Mouse (Mus musculus) hematopoietic stem cell, adult 5-6 weeks (primary cell): Measurements from ENCODE around the gene Rtl1. TPM values are rescaled to one million over a fixed set of nuclear protein-coding genes. Genes with fewer than 3 reads are reported as not detected.

Experiments used
- ATAC-seq, 2 experiments: fragments of 125-278 bp in 1 of 2; replicated peaks in 1 of 2; 2 replicates each; pipeline ENCODE4 v1.8.0; 2016 to 2017; ENCODE audit warnings: inconsistent platforms in 2 of 2, mild to moderate bottlenecking in 2 of 2, moderate number of reproducible peaks in 2 of 2, low read depth in 1 of 2, moderate TSS enrichment in 1 of 2; ENCODE audit not compliant: low FRiP score in 2 of 2, poor library complexity in 2 of 2, severe bottlenecking in 2 of 2, insufficient read depth in 1 of 2, low TSS enrichment in 1 of 2
- total RNA-seq: library from RNA; stranded (forward); fragments of 172-1452, 232-1000 nt; gene quantifications from 2 replicates; pipeline ENCODE4 v1.2.3, GENCODE M21; 2017

Rtl1 gene
- total RNA-seq, 1 experiment from 2014 or later, result not detected

GRCm38 (mm10) chr12:109542011-109542410 lies 58.1 kb downstream of the Rtl1 start:
- no peak for ATAC-seq

DNA sequence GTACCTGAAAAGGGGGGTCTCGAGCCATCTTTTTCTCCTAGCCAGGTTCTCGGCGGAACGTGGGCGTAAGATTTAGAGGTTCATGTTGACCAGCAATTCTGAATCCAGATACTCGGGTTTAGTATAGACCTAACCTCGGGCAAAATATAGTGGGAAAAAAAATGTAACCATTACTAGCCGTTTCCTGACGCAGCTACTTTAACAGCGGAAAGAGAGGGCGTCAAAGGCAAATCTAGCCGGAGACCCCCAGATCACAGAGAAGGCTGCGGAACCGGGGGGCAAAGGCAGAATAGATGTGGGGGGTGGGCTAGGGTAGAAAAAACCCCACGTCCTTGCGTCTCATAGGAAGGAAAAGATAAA lies 58.6 kb downstream of the Rtl1 start:
- no peak for ATAC-seq

GRCm38 (mm10) chr12:109540739-109541539 lies 59.2 kb downstream of the Rtl1 start:
- ATAC-seq, result no peak

DNA sequence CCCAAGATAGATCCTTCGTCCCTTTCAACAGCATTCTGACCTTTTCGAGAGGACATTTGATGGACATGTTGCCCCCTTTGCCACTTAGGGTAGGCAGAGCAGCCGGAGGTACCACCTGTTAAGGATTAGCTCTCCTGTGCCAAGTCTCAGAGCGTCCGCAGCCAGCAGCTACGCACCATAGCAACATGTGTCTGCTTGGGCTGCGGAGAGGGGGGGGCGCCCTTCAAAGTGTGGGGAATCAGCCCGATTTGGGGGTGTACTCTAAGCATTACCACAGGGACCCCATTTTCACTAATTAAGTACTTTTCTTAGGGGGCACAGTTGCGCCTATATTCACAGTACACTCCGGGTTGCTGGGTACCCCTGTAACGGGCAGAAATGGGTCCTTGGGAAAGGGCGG lies 60.2 kb downstream of the Rtl1 start:
- no peak for ATAC-seq

Other genes with a start within 250 kb of the Rtl1 start
- not detected in 2 replicates for gene Dlk1, start 147.5 kb downstream of the Rtl1 start, total RNA-seq